Mouse (Mus musculus) lung, adult 18-20 months (tissue): ENCODE measurements around the gene Cplane1.

ENCODE experiments used
- DNase-seq, 2 experiments: peaks; one replicate each; pipeline ENCODE4 v3.0.0; 2022; ENCODE audit warnings: mixed read lengths in 2 of 2

The Cplane1 gene

DNA sequence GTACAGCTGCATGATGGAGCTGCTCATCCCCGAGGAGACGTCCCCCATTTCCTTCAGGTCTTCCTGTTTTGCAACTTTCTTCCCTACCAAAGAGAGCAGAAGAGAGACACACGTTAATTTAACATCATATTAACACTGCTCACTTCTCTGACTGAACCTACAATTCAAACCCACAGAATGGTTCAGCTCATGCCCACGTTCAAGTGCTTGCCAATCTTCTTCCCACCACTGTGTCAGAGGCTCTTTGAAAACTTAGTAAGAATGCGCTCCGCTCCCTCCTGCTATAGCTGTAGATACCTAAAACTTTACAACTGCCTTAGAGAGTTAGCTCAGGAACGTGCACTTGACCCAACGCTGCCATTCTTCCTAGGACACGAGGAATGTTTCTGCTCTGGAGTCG is 134.0 kb downstream of the Cplane1 start:
- DNase-seq, result no peak

DNA sequence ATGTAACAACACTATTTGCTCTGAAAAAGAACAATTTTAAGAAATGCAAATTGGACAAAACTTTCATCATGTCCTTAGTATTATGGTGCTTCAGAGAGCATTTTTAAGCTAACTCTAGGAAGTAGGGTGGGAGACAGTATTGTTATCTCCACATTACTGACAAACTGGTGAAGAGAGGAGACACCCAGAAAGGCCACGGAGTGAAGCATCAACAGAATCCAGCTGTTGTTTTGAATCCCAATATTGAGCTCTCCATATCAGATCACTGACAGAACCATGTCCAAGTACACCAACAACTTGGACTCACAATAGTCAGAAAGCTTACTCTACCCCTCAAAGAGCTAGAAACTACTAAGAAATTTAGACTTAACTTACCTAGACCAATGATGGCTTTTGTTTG is 136.6 kb downstream of the Cplane1 start:
- DNase-seq, result no peak

DNA sequence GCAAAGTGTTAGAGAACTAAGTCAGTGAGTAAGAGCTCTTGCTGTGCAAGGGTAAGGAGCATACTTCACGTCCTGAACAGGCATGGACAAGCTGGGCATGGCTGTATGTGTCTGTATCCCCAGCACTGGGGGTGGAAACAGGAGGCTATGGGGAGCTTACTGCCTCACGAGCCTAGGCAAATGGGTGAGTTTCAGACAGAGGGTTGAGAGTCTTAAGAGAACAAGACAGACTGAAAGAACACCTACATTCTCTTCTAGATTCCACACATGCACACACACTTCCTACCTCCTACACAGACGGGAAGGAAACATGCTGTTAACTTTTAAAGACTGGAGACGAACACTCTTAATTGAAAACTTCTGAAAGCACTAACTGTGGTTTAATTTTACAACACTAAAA is 148.5 kb downstream of the Cplane1 start:
- DNase-seq, result no peak

DNA sequence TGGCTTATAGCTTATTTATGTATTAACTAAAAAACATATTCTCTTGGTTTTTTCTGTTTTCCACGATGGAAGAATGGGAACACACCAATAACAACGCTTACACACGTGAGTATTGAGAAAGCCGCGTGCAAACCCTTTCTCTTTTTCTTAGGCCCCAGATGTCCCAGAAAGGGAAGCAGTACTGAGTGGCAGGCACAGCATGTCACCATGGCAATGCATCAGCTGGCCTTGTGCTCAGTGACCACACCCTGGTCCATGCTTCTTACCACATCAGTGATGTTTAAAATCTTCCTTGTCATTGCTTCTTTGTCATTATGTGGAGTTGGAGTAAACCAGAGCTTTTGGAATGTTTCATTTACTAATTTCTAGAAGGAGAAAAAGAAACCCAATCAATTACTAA is 150.3 kb downstream of the Cplane1 start:
- no peak for DNase-seq
